Mouse (Mus musculus): ENCODE measurements around the gene Klhl2. TPM values are rescaled to one million over a fixed set of nuclear protein-coding genes. Genes with fewer than 3 reads are reported as not detected.
A peak's percentile ranks its signal among the peaks of the same experiment; 100 is the strongest.

Gene Klhl2
- total RNA-seq, 2 experiments from 2014 or later: 324 to 340 TPM

GRCm38 (mm10) chr8:64774136-64774535 lies 75.7 kb downstream of the Klhl2 start:
- DNase-seq (ENCODE audit: low spot score in 2 of 2): no peak

- DNase-seq (ENCODE audit: low spot score in 2 of 2): no peak
Measured at GRCm38 (mm10) chr8:64770814-64771213, 79.0 kb downstream of the Klhl2 start.

GRCm38 (mm10) chr8:64769586-64769985 lies 80.2 kb downstream of the Klhl2 start:
- no peak for DNase-seq (ENCODE audit: low spot score in 2 of 2)

- no peak for DNase-seq (ENCODE audit: low spot score in 2 of 2)
Measured at GRCm38 (mm10) chr8:64768645-64769044, 81.2 kb downstream of the Klhl2 start.

- no peak for DNase-seq (ENCODE audit: low spot score in 2 of 2)
Measured at GRCm38 (mm10) chr8:64767047-64767446, 82.8 kb downstream of the Klhl2 start.

GRCm38 (mm10) chr8:64764075-64764474 lies 85.7 kb downstream of the Klhl2 start:
- no peak for DNase-seq (ENCODE audit: low spot score in 2 of 2)

GRCm38 (mm10) chr8:64762751-64763150 lies 87.1 kb downstream of the Klhl2 start:
- DNase-seq (ENCODE audit: low spot score in 2 of 2): no peak

GRCm38 (mm10) chr8:64761430-64761829 lies 88.4 kb downstream of the Klhl2 start:
- peak in 1 of 2 experiments; percentile 67 for DNase-seq (ENCODE audit: low spot score in 2 of 2)

- DNase-seq (ENCODE audit: low spot score in 2 of 2): no peak
Measured at GRCm38 (mm10) chr8:64757956-64758355, 91.9 kb downstream of the Klhl2 start.

GRCm38 (mm10) chr8:64746215-64747058 lies 103.4 kb downstream of the Klhl2 start:
- no peak for DNase-seq (ENCODE audit: low spot score in 2 of 2)

GRCm38 (mm10) chr8:64740547-64741211 lies 109.1 kb downstream of the Klhl2 start:
- no peak for DNase-seq (ENCODE audit: low spot score in 2 of 2)

- DNase-seq (ENCODE audit: low spot score in 2 of 2): no peak
Measured at GRCm38 (mm10) chr8:64738916-64739315, 110.9 kb downstream of the Klhl2 start.

- DNase-seq (ENCODE audit: low spot score in 2 of 2): no peak
Measured at GRCm38 (mm10) chr8:64736767-64737323, 113.0 kb downstream of the Klhl2 start.

- DNase-seq (ENCODE audit: low spot score in 2 of 2): no peak
Measured at GRCm38 (mm10) chr8:64735161-64735560, 114.7 kb downstream of the Klhl2 start.

GRCm38 (mm10) chr8:64733271-64733943 lies 116.4 kb downstream of the Klhl2 start, which contains the start of gene Msmo1:
Msmo1 (minus strand) TSS chr8:64733792.
- peak; percentile 98 to 99 for DNase-seq (ENCODE audit: low spot score in 2 of 2)

- DNase-seq (ENCODE audit: low spot score in 2 of 2): no peak
Measured at GRCm38 (mm10) chr8:64732596-64732995, 117.2 kb downstream of the Klhl2 start.

- DNase-seq (ENCODE audit: low spot score in 2 of 2): no peak
Measured at GRCm38 (mm10) chr8:64728156-64728555, 121.7 kb downstream of the Klhl2 start.

GRCm38 (mm10) chr8:64726190-64726695 lies 123.6 kb downstream of the Klhl2 start:
- no peak for DNase-seq (ENCODE audit: low spot score in 2 of 2)

- no peak for DNase-seq (ENCODE audit: low spot score in 2 of 2)
Measured at GRCm38 (mm10) chr8:64723206-64723605, 126.6 kb downstream of the Klhl2 start.

- DNase-seq (ENCODE audit: low spot score in 2 of 2): no peak
Measured at GRCm38 (mm10) chr8:64717868-64718267, 131.9 kb downstream of the Klhl2 start.

- no peak for DNase-seq (ENCODE audit: low spot score in 2 of 2)
Measured at GRCm38 (mm10) chr8:64712499-64712898, 137.3 kb downstream of the Klhl2 start.

All from layer of hippocampus, adult 18-20 months (tissue).